Mouse (Mus musculus) kidney, adult 2 months (tissue): Measurements from ENCODE around the gene 7530416G11Rik. TPM values are rescaled to one million over a fixed set of nuclear protein-coding genes. Genes with fewer than 3 reads are reported as not detected.

Experiments used
- DNase-seq: peaks from one replicate; pipeline ENCODE4 v3.0.0; 2021
- H3K27ac ChIP-seq: fragments of 200-500 bp; 2 replicates; pipeline ENCODE4 v1.5.1; 2012; ENCODE audit warnings: low read depth, low read length, control low read depth, inconsistent platforms; ENCODE audit not compliant: insufficient read depth
- H3K27me3 ChIP-seq: fragments of 200-500 bp; replicated peaks from 2 replicates; pipeline ENCODE4 v1.6.1; 2012; ENCODE audit warnings: mild to moderate bottlenecking, moderate library complexity, low read length, inconsistent platforms; ENCODE audit not compliant: control insufficient read depth, insufficient read depth
- H3K36me3 ChIP-seq: fragments of 200-500 bp; 2 replicates; pipeline ENCODE4 v1.6.1; 2012; ENCODE audit warnings: mild to moderate bottlenecking, moderate library complexity, low read length, inconsistent platforms; ENCODE audit not compliant: control insufficient read depth, insufficient read depth
- H3K4me1 ChIP-seq: fragments of 200-500 bp; 2 replicates; pipeline ENCODE4 v1.6.1; 2011; ENCODE audit warnings: low read length; ENCODE audit not compliant: control insufficient read depth, insufficient read depth
- H3K4me3 ChIP-seq: fragments of 200-500 bp; 2 replicates; pipeline ENCODE4 v1.5.1; 2011; ENCODE audit warnings: mild to moderate bottlenecking, low read depth, low read length, control low read depth; ENCODE audit not compliant: insufficient read depth
- CTCF ChIP-seq: fragments of 200-500 bp; conservative IDR thresholded peaks from 2 replicates; pipeline ENCODE4 v1.5.1; 2011; ENCODE audit warnings: low read depth, mild to moderate bottlenecking, control low read depth, low read length, moderate library complexity, mixed read lengths; ENCODE audit not compliant: insufficient read depth, insufficient read length
- POLR2A ChIP-seq: fragments of 200-500 bp; IDR thresholded peaks from one replicate; pipeline ENCODE4 v1.6.1; 2011; ENCODE audit warnings: low read depth, low read length, control low read depth
- WGBS: fragments of 180-500 bp; shearing (Covaris S2); methylation state at CpG from one replicate; pipeline ENCODE4 v1.1.7; 2018; 5-methylcytosine and 5-hydroxymethylcytosine counted together
- polyA plus RNA-seq: library from polyadenylated mRNA; depleted of rRNA; stranded (reverse); fragments of >200 nt; gene quantifications from 2 replicates; pipeline ENCODE4 v1.2.3, GENCODE M21; 2012; rRNA removed

Gene 7530416G11Rik
- polyA plus RNA-seq, 1 experiment = not detected

GRCm38 (mm10) chr15:85446652-85447051 is 56.4 kb downstream of the 7530416G11Rik start:
- H3K36me3 ChIP-seq = no peaks in the 10 kb centered on the region
- DNase-seq = no peak
- 69% methylated on average over 3 of the region's 3 CpGs for WGBS

More at GRCm38 (mm10) chr15:85446652-85447051, 56.4 kb downstream of the 7530416G11Rik start:
- H3K27ac ChIP-seq = no peak overlapping the region
- TF ChIP-seq CTCF = no peak
- no peak for TF ChIP-seq POLR2A
- H3K27me3 ChIP-seq = no peaks in the 10 kb centered on the region
- H3K4me3 ChIP-seq = no peak overlapping the region
- no peaks in the 10 kb centered on the region; the same call in 1 of the 2 replicates for H3K4me1 ChIP-seq

Other genes starting within 250 kb of the 7530416G11Rik start
- gene Atxn10, start 167.0 kb downstream of the 7530416G11Rik start, polyA plus RNA-seq = 68.2 and 74.4 TPM in 2 replicates
- 12.8 and 14.2 TPM in 2 replicates for gene Wnt7b, start 79.2 kb upstream of the 7530416G11Rik start, polyA plus RNA-seq
- 31.3 and 32.5 TPM in 2 replicates for gene Ppara, start 231.8 kb upstream of the 7530416G11Rik start, polyA plus RNA-seq